Mouse (Mus musculus) right cerebral cortex, postnatal 14 days (tissue): ENCODE measurements around the gene Braf.
"Not testable (repeated sequence)": the region's sequence is repeated elsewhere in the genome, so short reads cannot be mapped to it uniquely, and the experiment has no call there.

Source experiments
- DNase-seq: peaks from one replicate; pipeline ENCODE4 v3.0.0; 2022

Braf gene

GRCm38 (mm10) chr6:39724866-39725711 lies at the start of gene Braf:
TSS of gene Braf (minus strand) at chr6:39725463.
- DNase-seq = peak; percentile 90

DNA sequence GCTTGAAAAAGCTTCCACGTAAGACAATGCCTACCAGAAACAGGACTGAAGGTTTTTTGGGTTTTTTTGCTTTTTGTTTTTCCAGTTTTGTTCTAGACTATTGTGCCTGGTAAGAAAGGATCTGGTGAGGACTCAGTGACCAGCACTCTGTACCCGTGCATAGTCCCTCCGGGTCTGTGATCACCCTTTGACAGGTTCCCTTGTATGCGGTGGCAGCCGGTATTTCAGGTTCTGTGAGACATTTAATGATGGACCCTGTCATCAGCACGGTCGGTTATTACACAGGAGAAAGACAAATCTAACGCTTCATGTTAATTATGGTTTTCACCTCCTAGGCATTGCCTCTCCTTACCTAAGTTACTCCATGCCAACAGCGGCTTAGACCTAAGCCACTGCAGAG lies 49.8 kb upstream of the Braf start:
- no peak for DNase-seq

GRCm38 (mm10) chr6:39757229-39757628 lies 32.0 kb upstream of the Braf start:
- DNase-seq = no peak

DNA sequence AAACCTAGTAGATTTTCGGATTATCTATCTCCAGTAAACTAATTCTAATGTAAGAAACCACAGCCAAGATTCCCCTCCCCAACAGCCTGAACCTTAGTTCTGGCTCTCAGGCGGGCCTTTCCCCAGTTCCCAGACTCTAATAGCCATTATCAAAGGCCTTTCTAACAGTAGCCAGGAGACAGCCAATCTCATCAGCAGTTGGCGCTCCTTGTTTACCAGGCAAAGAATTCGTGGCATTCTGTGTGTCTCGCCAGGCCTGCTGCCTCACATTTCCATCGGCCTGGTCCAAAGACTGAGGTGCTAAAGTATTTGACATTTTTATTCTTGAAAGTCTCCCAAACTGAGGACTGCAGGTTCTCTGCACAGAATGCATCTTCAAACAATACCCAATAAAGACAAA lies 24.6 kb upstream of the Braf start:
- no peak for DNase-seq

- DNase-seq = no peak
These were observed 21.8 kb upstream of the Braf start for GRCm38 (mm10) chr6:39747094-39747493.

DNA sequence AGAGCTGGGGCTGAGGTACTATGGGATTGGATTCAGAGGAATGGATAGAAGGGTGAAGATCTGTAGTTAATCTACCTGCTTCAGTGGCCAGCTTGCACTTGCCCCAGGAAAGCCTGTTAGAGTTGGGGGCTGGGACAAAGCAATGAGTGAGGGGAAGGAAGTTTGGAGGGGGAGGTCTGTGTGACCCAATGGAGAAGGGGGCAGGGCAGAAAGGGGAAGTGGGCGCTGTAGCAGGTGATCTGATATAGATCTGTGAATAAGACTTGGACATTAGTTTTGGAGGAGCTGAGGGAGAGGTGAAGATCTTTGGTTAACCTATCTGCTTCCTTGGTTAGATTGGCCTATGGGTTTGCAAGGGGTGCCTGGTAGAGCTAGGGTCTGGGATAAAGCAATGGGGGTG lies 20.2 kb upstream of the Braf start:
- DNase-seq = no peak

- not testable (repeated sequence) for DNase-seq
These were observed 14.4 kb upstream of the Braf start for GRCm38 (mm10) chr6:39739698-39740097.

GRCm38 (mm10) chr6:39728095-39728494 lies 2.8 kb upstream of the Braf start:
- DNase-seq = no peak

- DNase-seq = no peak
These were observed 886 bp upstream of the Braf start for GRCm38 (mm10) chr6:39726149-39726548.

GRCm38 (mm10) chr6:39724542-39724865 lies 759 bp downstream of the Braf start:
- DNase-seq = no peak

DNA sequence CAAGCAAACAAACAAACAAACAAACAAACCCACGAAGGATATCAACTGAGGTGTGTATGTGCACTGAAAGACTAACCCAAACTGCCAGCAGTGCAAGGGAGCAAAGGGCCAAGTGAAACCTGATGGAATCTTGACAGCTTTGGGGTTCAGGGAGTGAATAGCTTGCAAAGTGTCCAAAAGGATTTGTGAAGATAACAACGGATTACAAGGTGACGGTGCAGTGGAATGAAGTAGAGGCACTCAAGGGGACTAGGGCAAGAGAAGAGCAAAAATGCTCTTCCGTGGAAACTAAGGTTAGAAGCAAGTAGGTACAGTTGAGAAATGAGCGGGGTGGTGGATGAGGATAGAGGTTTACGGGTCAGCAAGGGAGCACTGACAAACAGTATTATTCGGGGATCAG lies 1.2 kb downstream of the Braf start:
- DNase-seq = no peak

GRCm38 (mm10) chr6:39718567-39718966 lies 6.7 kb downstream of the Braf start:
- no peak for DNase-seq

DNA sequence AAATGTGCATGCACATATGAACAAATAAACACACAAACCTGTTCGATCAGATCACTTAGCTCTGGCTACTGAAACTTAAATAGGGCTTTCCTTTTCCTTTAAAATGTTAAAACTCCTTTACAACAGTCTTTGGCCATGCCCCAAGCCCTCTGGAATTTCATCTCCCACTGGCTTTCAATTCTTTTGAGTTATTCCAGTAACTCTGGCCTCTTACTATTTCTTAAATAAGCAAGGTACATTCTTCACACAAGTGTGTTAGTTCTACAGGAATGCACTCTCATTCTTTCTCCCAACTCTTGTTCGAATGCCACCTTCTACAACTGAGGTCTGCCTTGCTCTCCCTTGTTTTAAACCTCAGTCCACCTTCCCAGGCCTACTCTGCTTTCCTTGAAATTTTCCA lies 8.2 kb downstream of the Braf start:
- DNase-seq = no peak

DNA sequence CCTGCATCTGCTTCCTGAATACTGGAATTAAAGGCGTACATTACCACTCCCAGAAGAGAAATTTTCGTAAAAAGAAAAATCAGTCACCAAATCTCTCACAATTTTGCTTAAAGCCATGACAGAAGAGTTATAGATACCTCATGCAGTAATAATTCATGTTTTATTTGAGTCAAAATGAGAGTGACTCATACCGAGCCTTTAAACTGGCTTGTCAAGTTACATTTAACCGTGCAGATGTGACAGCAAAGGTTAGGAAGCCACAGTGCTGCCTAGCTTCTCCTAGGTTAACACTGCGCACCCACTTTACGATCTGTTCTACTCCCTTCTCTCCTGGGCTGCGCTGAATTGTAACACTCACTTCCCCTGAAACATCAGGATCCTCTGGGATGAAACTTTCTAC lies 10.9 kb downstream of the Braf start:
- no peak for DNase-seq

DNA sequence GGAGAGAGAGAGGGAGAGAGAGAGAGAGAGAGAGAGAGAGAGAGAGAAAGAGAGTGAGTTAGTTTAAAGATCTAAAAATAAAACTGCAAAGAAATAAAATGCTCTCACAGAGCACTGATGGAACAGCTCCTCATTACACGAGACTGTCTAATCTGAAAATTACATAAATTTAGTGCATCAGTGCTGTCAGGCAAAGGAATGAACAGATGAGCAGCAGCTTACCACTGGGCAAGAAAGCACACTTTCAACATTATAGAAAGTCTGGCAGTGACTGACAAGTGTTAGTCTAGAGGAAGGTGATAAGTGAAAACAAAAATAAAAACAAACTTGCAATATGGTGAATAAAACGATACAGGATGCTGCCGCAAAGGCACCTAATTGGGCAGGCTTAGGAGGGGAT lies 11.9 kb downstream of the Braf start:
- no peak for DNase-seq

- no peak for DNase-seq
These were observed 19.6 kb downstream of the Braf start for GRCm38 (mm10) chr6:39705625-39706024.

GRCm38 (mm10) chr6:39693126-39693525 lies 32.1 kb downstream of the Braf start:
- no peak for DNase-seq

DNA sequence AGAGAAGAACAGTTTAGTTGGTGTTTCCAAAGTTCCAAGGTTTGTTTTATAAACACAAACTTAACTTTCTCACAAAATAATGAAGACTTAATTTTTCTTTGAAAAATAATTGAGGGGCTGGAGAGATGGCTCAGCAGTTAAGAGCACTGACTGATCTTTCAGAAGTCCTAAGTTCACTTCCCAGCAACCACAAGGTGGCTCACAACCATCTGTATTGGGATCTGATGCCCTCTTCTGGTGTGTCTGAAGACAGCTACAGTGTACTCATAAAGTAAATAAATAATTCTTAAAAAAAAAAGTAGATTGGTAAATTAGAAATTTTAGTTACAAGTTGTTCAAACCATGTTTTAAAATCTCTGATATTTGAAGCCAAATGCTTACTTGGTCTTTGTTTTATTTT lies 38.4 kb downstream of the Braf start:
- not testable (repeated sequence) for DNase-seq

DNA sequence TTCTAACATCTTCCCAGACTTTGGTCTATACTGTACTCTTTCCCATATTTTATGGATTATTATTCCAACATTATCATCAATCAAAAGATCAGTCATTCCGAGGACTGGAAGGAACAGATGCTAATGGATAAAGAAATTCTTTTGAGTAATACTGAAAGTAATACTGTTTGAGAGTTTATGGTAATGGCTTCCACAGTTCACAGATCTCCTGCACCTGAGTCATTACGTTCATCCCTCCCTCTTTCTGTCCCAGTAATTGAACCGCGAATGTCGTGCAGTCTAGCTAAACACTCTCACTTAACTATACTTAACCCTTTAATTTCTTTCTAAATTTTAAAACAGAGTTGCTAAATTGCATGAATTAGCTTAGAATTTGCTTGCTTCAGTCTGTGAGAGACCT lies 43.5 kb downstream of the Braf start:
- no peak for DNase-seq

GRCm38 (mm10) chr6:39680524-39680923 lies 44.7 kb downstream of the Braf start:
- no peak for DNase-seq

DNA sequence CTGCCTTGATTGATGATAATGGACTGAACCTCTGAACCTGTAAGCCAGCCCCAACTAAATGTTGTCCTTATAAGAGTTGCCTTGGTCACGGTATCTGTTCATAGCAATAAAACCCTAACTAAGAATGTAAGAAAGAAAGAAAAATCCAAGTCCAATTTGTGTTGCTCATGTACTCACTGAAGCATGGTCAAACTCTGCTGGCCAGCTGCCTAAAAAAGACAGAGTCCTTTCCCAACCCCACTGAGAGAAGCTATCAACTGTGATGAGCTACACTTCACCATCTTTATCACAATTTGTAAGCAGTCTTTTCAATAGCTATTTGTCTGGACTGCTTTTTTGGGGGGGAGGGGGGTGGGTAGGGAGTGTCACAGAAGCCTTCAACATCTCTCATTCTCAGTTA lies 47.0 kb downstream of the Braf start:
- no peak for DNase-seq

DNA sequence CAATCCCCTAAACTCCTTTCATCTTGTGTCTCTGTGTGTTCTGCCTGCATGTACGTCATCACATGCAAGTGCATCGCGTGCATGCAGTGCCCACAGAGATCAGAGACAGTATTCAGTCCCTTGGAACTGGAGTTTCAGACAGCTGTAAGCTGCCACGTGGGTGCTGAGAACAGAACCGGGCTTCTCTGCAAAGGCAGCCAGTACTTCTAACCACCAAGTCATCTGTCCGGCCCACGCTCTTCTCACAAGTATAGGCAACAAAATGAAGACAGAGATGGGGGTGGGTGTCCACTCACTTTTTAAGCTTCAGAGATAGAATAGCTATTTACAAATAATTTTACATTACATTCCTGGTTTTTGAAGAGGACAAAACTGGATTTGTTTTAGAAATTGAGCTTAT lies 50.2 kb downstream of the Braf start:
- peak; percentile 9 for DNase-seq

- DNase-seq = no peak
These were observed 114.0 kb downstream of the Braf start for GRCm38 (mm10) chr6:39611296-39611695.

GRCm38 (mm10) chr6:39610207-39610606 lies 115.1 kb downstream of the Braf start:
- DNase-seq = no peak

GRCm38 (mm10) chr6:39607365-39607764 lies 117.9 kb downstream of the Braf start:
- no peak for DNase-seq
